Mouse (Mus musculus) hindbrain, embryonic 13.5 days (tissue): Measurements from ENCODE around the gene Egfl6. TPM values are rescaled to one million over a fixed set of nuclear protein-coding genes. Genes with fewer than 3 reads are reported as not detected.
A peak's percentile ranks its signal among the peaks of the same experiment; 100 is the strongest.
"Not testable (repeated sequence)": the region's sequence is repeated elsewhere in the genome, so short reads cannot be mapped to it uniquely, and the experiment has no call there.

ENCODE experiments used
- ATAC-seq: fragments of 200-750 bp; cut with Nextera tagmentation; 2 replicates; pipeline ENCODE4 v1.8.0; 2017; ENCODE audit warnings: moderate TSS enrichment; ENCODE audit not compliant: low FRiP score
- H3K27ac ChIP-seq: fragments of 300-500 bp; sonication (generic); 2 replicates; pipeline ENCODE4 v1.5.1; 2015; ENCODE audit warnings: inconsistent platforms, mild to moderate bottlenecking, moderate library complexity
- H3K27me3 ChIP-seq: fragments of 300-500 bp; sonication (generic); 2 replicates; pipeline ENCODE4 v1.6.1; 2015; ENCODE audit warnings: mild to moderate bottlenecking, inconsistent platforms
- H3K36me3 ChIP-seq: fragments of 300-500 bp; sonication (generic); 2 replicates; pipeline ENCODE4 v1.6.1; 2015; ENCODE audit warnings: mild to moderate bottlenecking, inconsistent platforms
- H3K4me1 ChIP-seq: fragments of 300-500 bp; sonication (generic); replicated peaks from 2 replicates; pipeline ENCODE4 v1.6.1; 2015; ENCODE audit warnings: inconsistent platforms
- H3K4me2 ChIP-seq: fragments of 300-500 bp; sonication (generic); 2 replicates; pipeline ENCODE4 v1.6.1; 2015; ENCODE audit warnings: inconsistent platforms, mild to moderate bottlenecking, moderate library complexity
- H3K4me3 ChIP-seq: fragments of 300-500 bp; sonication (generic); 2 replicates; pipeline ENCODE4 v1.5.1; 2015; ENCODE audit warnings: mild to moderate bottlenecking, inconsistent platforms
- H3K9ac ChIP-seq: fragments of 300-500 bp; sonication (generic); 2 replicates; pipeline ENCODE4 v1.6.1; 2015; ENCODE audit warnings: mild to moderate bottlenecking, inconsistent platforms
- H3K9me3 ChIP-seq: fragments of 300-500 bp; sonication (generic); 2 replicates; pipeline ENCODE4 v1.6.1; 2016; ENCODE audit warnings: inconsistent platforms
- WGBS: fragments of 180-500 bp; shearing (Covaris S2); methylation state at CpG from one replicate; pipeline ENCODE4 v1.1.7; 2015; 5-methylcytosine and 5-hydroxymethylcytosine counted together
- polyA plus RNA-seq: library from polyadenylated mRNA; unstranded; fragments of >200 nt; fragmentation: Nextera tagmentation; extraction: Ambion mirVana; gene quantifications from 2 replicates; pipeline ENCODE4 v1.2.1, GENCODE M21; 2015

The Egfl6 gene
- polyA plus RNA-seq, 1 experiment from 2014 or later, result 3.8 TPM

GRCm38 (mm10) chrX:166559333-166559732 lies 26.2 kb downstream of the Egfl6 start:
- no peak for ATAC-seq
- H3K27me3 ChIP-seq, result no peaks in the 10 kb centered on the region
- no peak overlapping the region for H3K9ac ChIP-seq
- H3K27ac ChIP-seq, result no peak overlapping the region
- H3K36me3 ChIP-seq, result no peaks in the 10 kb centered on the region
- WGBS, result 74% methylated on average over 3 of the region's 3 CpGs
- H3K4me3 ChIP-seq, result no peak overlapping the region
- H3K9me3 ChIP-seq, result no peaks in the 10 kb centered on the region
- H3K4me1 ChIP-seq, result no peaks in the 10 kb centered on the region
- no peak overlapping the region for H3K4me2 ChIP-seq

- no peak overlapping the region for H3K4me3 ChIP-seq
- H3K9ac ChIP-seq, result no peak overlapping the region
- no peaks in the 10 kb centered on the region for H3K9me3 ChIP-seq
- no peaks in the 10 kb centered on the region for H3K36me3 ChIP-seq
- H3K4me2 ChIP-seq, result no peak overlapping the region
- H3K27me3 ChIP-seq, result peaks cover 4% of the 10 kb centered on the region; the same call in 1 of the 2 replicates
- no peak overlapping the region for H3K27ac ChIP-seq
- 79% methylated on average over 7 of the region's 7 CpGs for WGBS
- H3K4me1 ChIP-seq, result no peaks in the 10 kb centered on the region
- ATAC-seq, result no peak
These were observed 33.2 kb downstream of the Egfl6 start for GRCm38 (mm10) chrX:166552355-166552754.

GRCm38 (mm10) chrX:166546495-166546894 lies 39.0 kb downstream of the Egfl6 start:
- H3K9ac ChIP-seq, result no peak overlapping the region
- no peaks in the 10 kb centered on the region for H3K9me3 ChIP-seq
- peaks cover 4% of the 10 kb centered on the region; the same call in 1 of the 2 replicates for H3K27me3 ChIP-seq
- ATAC-seq, result no peak
- no peak overlapping the region for H3K4me3 ChIP-seq
- no peaks in the 10 kb centered on the region for H3K36me3 ChIP-seq
- H3K27ac ChIP-seq, result no peak overlapping the region
- no peak overlapping the region for H3K4me2 ChIP-seq
- 79% methylated on average over 2 of the region's 2 CpGs for WGBS
- H3K4me1 ChIP-seq, result no peaks in the 10 kb centered on the region

GRCm38 (mm10) chrX:166535138-166535537 lies 50.4 kb downstream of the Egfl6 start:
- Histone ChIP-seq H3K4me3 (no peak overlapping the region), H3K9ac (no peak overlapping the region), H3K4me2 (no peak overlapping the region), H3K4me1 (no peaks in the 10 kb centered on the region), H3K27ac (no peak overlapping the region), H3K36me3 (no peaks in the 10 kb centered on the region), H3K9me3 (no peaks in the 10 kb centered on the region), H3K27me3 (peaks cover 18% of the 10 kb centered on the region)
- 73% methylated on average over 4 of the region's 4 CpGs for WGBS
- ATAC-seq, result no peak

- Histone ChIP-seq H3K9me3 (no peaks in the 10 kb centered on the region), H3K36me3 (no peaks in the 10 kb centered on the region), H3K4me3 (no peak overlapping the region), H3K4me2 (no peak overlapping the region), H3K27me3 (peaks cover 16% of the 10 kb centered on the region), H3K4me1 (no peaks in the 10 kb centered on the region), H3K9ac (no peak overlapping the region), H3K27ac (no peak overlapping the region)
- 84% methylated on average over 4 of the region's 4 CpGs for WGBS
- ATAC-seq, result no peak
These were observed 52.1 kb downstream of the Egfl6 start for GRCm38 (mm10) chrX:166533432-166533831.

GRCm38 (mm10) chrX:166531671-166532070 lies 53.8 kb downstream of the Egfl6 start:
- Histone ChIP-seq H3K27ac (no peak overlapping the region), H3K27me3 (peaks cover 15% of the 10 kb centered on the region; the same call in 1 of the 2 replicates), H3K9me3 (no peaks in the 10 kb centered on the region), H3K4me3 (no peak overlapping the region), H3K9ac (no peak overlapping the region), H3K36me3 (no peaks in the 10 kb centered on the region), H3K4me2 (no peak overlapping the region), H3K4me1 (no peaks in the 10 kb centered on the region)
- ATAC-seq, result no peak
- 31% methylated on average over 6 of the region's 6 CpGs for WGBS

GRCm38 (mm10) chrX:166528126-166528525 lies 57.4 kb downstream of the Egfl6 start:
- Histone ChIP-seq H3K4me3 (no peak overlapping the region), H3K36me3 (no peaks in the 10 kb centered on the region), H3K27me3 (peaks cover 5% of the 10 kb centered on the region; the same call in 1 of the 2 replicates), H3K27ac (no peak overlapping the region), H3K4me1 (no peaks in the 10 kb centered on the region), H3K9ac (no peak overlapping the region), H3K9me3 (no peaks in the 10 kb centered on the region), H3K4me2 (no peak overlapping the region)
- 87% methylated on average over 3 of the region's 3 CpGs for whole genome bisulfite sequencing
- ATAC-seq, result no peak

- Histone ChIP-seq H3K36me3 (no peaks in the 10 kb centered on the region), H3K9ac (no peak overlapping the region), H3K4me3 (no peak overlapping the region), H3K4me1 (no peaks in the 10 kb centered on the region), H3K4me2 (no peak overlapping the region), H3K9me3 (no peaks in the 10 kb centered on the region), H3K27ac (no peak overlapping the region), H3K27me3 (peaks cover 5% of the 10 kb centered on the region; the same call in 1 of the 2 replicates)
- WGBS, result 94% methylated on average over 2 of the region's 2 CpGs
- no peak for ATAC-seq
These were observed 59.7 kb downstream of the Egfl6 start for GRCm38 (mm10) chrX:166525637-166526315.

GRCm38 (mm10) chrX:166520782-166521181 lies 64.7 kb downstream of the Egfl6 start:
- Histone ChIP-seq H3K4me1 (no peaks in the 10 kb centered on the region), H3K9me3 (no peaks in the 10 kb centered on the region), H3K27ac (no peak overlapping the region), H3K27me3 (peaks cover 17% of the 10 kb centered on the region; the same call in 1 of the 2 replicates), H3K9ac (no peak overlapping the region), H3K36me3 (no peaks in the 10 kb centered on the region), H3K4me3 (no peak overlapping the region), H3K4me2 (no peak overlapping the region)
- WGBS, result 81% methylated on average over 5 of the region's 5 CpGs
- no peak for ATAC-seq

- ATAC-seq, result no peak
- no peak within 1 kb of the TSS for H3K4me2 ChIP-seq
- H3K36me3 ChIP-seq, result no peaks in the 10 kb centered on the region
- no peak within 1 kb of the TSS for H3K9ac ChIP-seq
- no peak within 1 kb of the TSS for H3K4me3 ChIP-seq
- no peaks in the 10 kb centered on the region for H3K4me1 ChIP-seq
- H3K27me3 ChIP-seq, result peaks cover 20% of the 10 kb centered on the region; the same call in 1 of the 2 replicates
- WGBS, result 74% methylated on average over 16 of the region's 16 CpGs
- H3K9me3 ChIP-seq, result no peaks in the 10 kb centered on the region
- H3K27ac ChIP-seq, result no peak within 1 kb of the TSS
These were observed 67.2 kb downstream of the Egfl6 start, which contains the start of gene Tceanc for GRCm38 (mm10) chrX:166518345-166518744. Tceanc (minus strand) TSS chrX:166518567.

- H3K4me3 ChIP-seq, result no peak overlapping the region
- 86% methylated on average over 1 of the region's 1 CpGs for WGBS
- no peak overlapping the region for H3K4me2 ChIP-seq
These were observed 68.9 kb downstream of the Egfl6 start for GRCm38 (mm10) chrX:166516631-166517030.

GRCm38 (mm10) chrX:166515923-166516322 lies 69.6 kb downstream of the Egfl6 start:
- H3K9ac ChIP-seq, result no peak overlapping the region
- H3K27me3 ChIP-seq, result peaks cover 20% of the 10 kb centered on the region; the same call in 1 of the 2 replicates
- no peak overlapping the region for H3K4me2 ChIP-seq
- no peaks in the 10 kb centered on the region for H3K4me1 ChIP-seq
- no peak overlapping the region for H3K27ac ChIP-seq
- H3K36me3 ChIP-seq, result no peaks in the 10 kb centered on the region
- H3K9me3 ChIP-seq, result no peaks in the 10 kb centered on the region
- 93% methylated on average over 3 of the region's 3 CpGs for WGBS
- H3K4me3 ChIP-seq, result no peak overlapping the region
- no peak for ATAC-seq

More at GRCm38 (mm10) chrX:166516631-166517030, 68.9 kb downstream of the Egfl6 start:
- H3K9ac ChIP-seq, result no peak overlapping the region
- no peaks in the 10 kb centered on the region for H3K36me3 ChIP-seq
- no peaks in the 10 kb centered on the region for H3K4me1 ChIP-seq
- ATAC-seq, result no peak
- peaks cover 20% of the 10 kb centered on the region; the same call in 1 of the 2 replicates for H3K27me3 ChIP-seq
- no peaks in the 10 kb centered on the region for H3K9me3 ChIP-seq
- H3K27ac ChIP-seq, result no peak overlapping the region

GRCm38 (mm10) chrX:166514035-166514434 lies 71.5 kb downstream of the Egfl6 start:
- not testable (repeated sequence) for H3K9ac ChIP-seq
- 34% methylated on average over 12 of the region's 12 CpGs for WGBS

More at GRCm38 (mm10) chrX:166514035-166514434, 71.5 kb downstream of the Egfl6 start:
- not testable (repeated sequence) for ATAC-seq, H3K4me3 ChIP-seq, H3K36me3 ChIP-seq, H3K4me1 ChIP-seq, H3K27ac ChIP-seq, H3K9me3 ChIP-seq
- Histone ChIP-seq H3K27me3 (peaks cover 11% of the 10 kb centered on the region; the same call in 1 of the 2 replicates), H3K4me2 (peak overlapping the region; percentile 26; the same call in 1 of the 2 replicates)
